Comparison of ENCODE assay signal across 6 mouse cellular contexts in the genomic region with DNA sequence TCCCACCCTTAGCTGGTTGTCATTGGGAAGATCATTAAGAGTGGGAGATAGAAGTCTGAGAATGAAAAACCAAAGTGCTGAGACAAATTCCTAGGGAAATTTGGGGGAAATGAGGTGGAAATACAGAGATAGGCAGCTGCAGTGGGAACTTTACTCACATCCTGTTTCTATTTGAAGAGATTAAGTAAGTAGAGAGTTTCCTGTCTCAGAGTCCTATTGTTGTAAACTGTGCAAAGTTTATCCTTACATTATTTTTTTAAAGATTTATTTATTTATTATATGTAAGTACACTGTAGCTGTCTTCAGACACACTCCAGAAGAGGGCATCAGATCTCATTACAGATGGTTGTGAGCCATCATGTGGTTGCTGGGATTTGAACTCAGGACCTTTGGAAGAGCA.
DNase-seq lines count a peak whose midpoint lies in the region; ATAC-seq and TF ChIP-seq lines count a peak whose summit lies in the region.
"Not testable (repeated sequence)": the region's sequence is repeated elsewhere in the genome, so short reads cannot be mapped to it uniquely, and the experiment has no call there.

No protein-coding gene starts in this region.

- not testable (repeated sequence) for TF ChIP-seq POLR2A in heart, adult 2 months (IDR thresholded peaks at IDR 0.05; ENCODE audit: insufficient read depth, low read depth, low read length); kidney, adult 2 months (IDR thresholded peaks at IDR 0.05; ENCODE audit: low read depth, low read length)

- H3K4me2 ChIP-seq in heart, embryonic 16.5 days (ENCODE audit: low read depth, low read length); kidney, embryonic 16.5 days (replicated peaks; ENCODE audit: low read depth, low read length); liver, postnatal 0 days (ENCODE audit: low read depth, low read length); lung, postnatal 0 days (replicated peaks; ENCODE audit: low read depth, low read length): not testable (repeated sequence)

- H3K27me3 ChIP-seq in heart, adult 2 months (ENCODE audit: control insufficient read depth, insufficient read depth, low read length); heart, embryonic 16.5 days (ENCODE audit: control insufficient read depth, insufficient read depth, low read length); kidney, adult 2 months (replicated peaks; ENCODE audit: control insufficient read depth, insufficient read depth, low read length); kidney, embryonic 16.5 days (ENCODE audit: insufficient read depth, low read length); liver, postnatal 0 days (ENCODE audit: insufficient read depth, low read length); lung, postnatal 0 days (replicated peaks; ENCODE audit: insufficient read depth, low read length): not testable (repeated sequence)

- not testable (repeated sequence) for ATAC-seq in heart, embryonic 16.5 days (replicated peaks; ENCODE audit: extremely low read depth, insufficient read depth, low FRiP score); kidney, embryonic 16.5 days (ENCODE audit: low FRiP score, low TSS enrichment); liver, postnatal 0 days
- ATAC-seq in lung, postnatal 0 days: peak; percentile 50

- H3K36me3 ChIP-seq in heart, adult 2 months (ENCODE audit: control insufficient read depth, insufficient read depth, low read length); heart, embryonic 16.5 days (ENCODE audit: control insufficient read depth, insufficient read depth); kidney, adult 2 months (ENCODE audit: control insufficient read depth, insufficient read depth, low read length); kidney, embryonic 16.5 days (ENCODE audit: insufficient read depth, low read length); liver, postnatal 0 days (replicated peaks; ENCODE audit: insufficient read depth, low read length); lung, postnatal 0 days (ENCODE audit: insufficient read depth, low read length): not testable (repeated sequence)

- not testable (repeated sequence) for H3K4me1 ChIP-seq in heart, adult 2 months (ENCODE audit: control insufficient read depth, insufficient read depth, low read length); heart, embryonic 16.5 days (ENCODE audit: control insufficient read depth, insufficient read depth, low read length); kidney, adult 2 months (ENCODE audit: control insufficient read depth, insufficient read depth, low read length); kidney, embryonic 16.5 days (ENCODE audit: insufficient read depth, low read length); liver, postnatal 0 days (ENCODE audit: insufficient read depth); lung, postnatal 0 days (ENCODE audit: insufficient read depth, low read depth, low read length)

- not testable (repeated sequence) for TF ChIP-seq EP300 in heart, adult 2 months (IDR thresholded peaks at IDR 0.05; ENCODE audit: insufficient read depth, low read depth, low read length)
- TF ChIP-seq EP300 in liver, postnatal 0 days (IDR thresholded peaks at IDR 0.05; ENCODE audit: low read depth): 0 out of 2 replicates have a peak, but pooled peaks have one; percentile 29
- peak; percentile 60 for TF ChIP-seq EP300 in lung, postnatal 0 days (IDR thresholded peaks at IDR 0.05)

- not testable (repeated sequence) for H3K9me3 ChIP-seq in heart, embryonic 16.5 days (replicated peaks; ENCODE audit: control insufficient read depth, low read length); kidney, embryonic 16.5 days (ENCODE audit: low read length); liver, postnatal 0 days (ENCODE audit: low read length); lung, postnatal 0 days (ENCODE audit: low read length)

- not testable (repeated sequence) for H3K9ac ChIP-seq in heart, adult 2 months (ENCODE audit: low read depth, low read length); heart, embryonic 16.5 days (ENCODE audit: low read length); kidney, embryonic 16.5 days (replicated peaks; ENCODE audit: low read length); liver, postnatal 0 days (replicated peaks); lung, postnatal 0 days (replicated peaks; ENCODE audit: low read depth)

- intact Hi-C loops in heart, adult 2 months (cut with DNase I): not testable (repeated sequence)

- H3K27ac ChIP-seq in heart, adult 2 months: peak overlapping the region; percentile 4
- H3K27ac ChIP-seq in heart, embryonic 16.5 days (ENCODE audit: low read length): peak overlapping the region; percentile 8
- peak overlapping the region; percentile 31; the same call in 1 of the 2 replicates for H3K27ac ChIP-seq in kidney, adult 2 months (ENCODE audit: insufficient read depth, low read depth, low read length)
- peak overlapping the region; percentile 52; the same call in 1 of the 2 replicates for H3K27ac ChIP-seq in kidney, embryonic 16.5 days (ENCODE audit: low read length)
- not testable (repeated sequence) for H3K27ac ChIP-seq in liver, postnatal 0 days (ENCODE audit: low read depth)
- H3K27ac ChIP-seq in lung, postnatal 0 days (ENCODE audit: low read length): 0 out of 2 replicates have a peak overlapping the region, but pooled peaks have one; percentile 20

- not testable (repeated sequence) for H3K4me3 ChIP-seq in heart, adult 2 months; heart, embryonic 16.5 days (ENCODE audit: low read length); kidney, adult 2 months (ENCODE audit: insufficient read depth, low read depth, low read length); kidney, embryonic 16.5 days (ENCODE audit: low read length); liver, postnatal 0 days (ENCODE audit: low read depth, low read length); lung, postnatal 0 days (ENCODE audit: low read depth, low read length)

- not testable (repeated sequence) for DNase-seq in heart, adult 2 months; kidney, adult 2 months; liver, postnatal 0 days
- peak; percentile 28 for DNase-seq in lung, postnatal 0 days (ENCODE audit: low spot score)

- not testable (repeated sequence) for H3K79me2 ChIP-seq in heart, adult 2 months (replicated peaks; ENCODE audit: control insufficient read depth, insufficient read depth, low read length)

- not testable (repeated sequence) for TF ChIP-seq CTCF in heart, adult 2 months (IDR thresholded peaks at IDR 0.05); kidney, adult 2 months (conservative IDR thresholded peaks at IDR 0.05; ENCODE audit: insufficient read depth, insufficient read length, low read depth, low read length); liver, postnatal 0 days (IDR thresholded peaks at IDR 0.05; ENCODE audit: low read depth); lung, postnatal 0 days (IDR thresholded peaks at IDR 0.05)
